Mouse (Mus musculus) neural tube, embryonic 10.5 days (tissue): ENCODE measurements around the gene Itga10.
A peak's percentile ranks its signal among the peaks of the same experiment; 100 is the strongest.
"Not testable (repeated sequence)": the region's sequence is repeated elsewhere in the genome, so short reads cannot be mapped to it uniquely, and the experiment has no call there.

Experiments
- DNase-seq: peaks from one replicate; pipeline ENCODE4 v3.0.0-alpha.2; 2017; ENCODE audit warnings: low spot score; ENCODE audit errors: extremely low spot score

Gene Itga10

DNA sequence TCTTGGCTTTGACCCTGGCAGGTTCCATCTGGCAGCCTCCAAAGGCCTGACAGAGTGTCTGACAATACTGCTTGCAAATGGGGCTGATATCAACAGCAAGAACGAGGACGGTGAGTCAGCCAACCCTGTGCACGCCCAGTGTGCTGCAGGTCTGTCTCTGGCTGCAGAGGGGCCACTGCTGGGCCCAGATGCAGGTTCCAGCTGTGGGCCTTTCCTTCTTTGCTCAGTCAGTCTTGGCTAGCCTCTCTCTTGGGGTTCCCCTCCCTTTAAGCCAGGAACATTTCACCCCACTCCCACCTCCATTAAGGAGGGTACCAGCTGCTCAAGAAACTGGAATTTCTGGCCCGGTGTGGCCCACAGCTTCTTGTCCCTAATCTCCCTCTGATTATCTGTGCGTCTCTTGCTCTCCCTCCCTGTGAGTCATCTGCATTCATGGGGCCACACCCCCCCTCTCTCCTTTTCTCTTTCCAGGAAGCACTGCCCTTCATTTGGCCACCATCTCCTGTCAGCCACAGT is 33.8 kb downstream of the Itga10 start:
- DNase-seq: no peak

DNA sequence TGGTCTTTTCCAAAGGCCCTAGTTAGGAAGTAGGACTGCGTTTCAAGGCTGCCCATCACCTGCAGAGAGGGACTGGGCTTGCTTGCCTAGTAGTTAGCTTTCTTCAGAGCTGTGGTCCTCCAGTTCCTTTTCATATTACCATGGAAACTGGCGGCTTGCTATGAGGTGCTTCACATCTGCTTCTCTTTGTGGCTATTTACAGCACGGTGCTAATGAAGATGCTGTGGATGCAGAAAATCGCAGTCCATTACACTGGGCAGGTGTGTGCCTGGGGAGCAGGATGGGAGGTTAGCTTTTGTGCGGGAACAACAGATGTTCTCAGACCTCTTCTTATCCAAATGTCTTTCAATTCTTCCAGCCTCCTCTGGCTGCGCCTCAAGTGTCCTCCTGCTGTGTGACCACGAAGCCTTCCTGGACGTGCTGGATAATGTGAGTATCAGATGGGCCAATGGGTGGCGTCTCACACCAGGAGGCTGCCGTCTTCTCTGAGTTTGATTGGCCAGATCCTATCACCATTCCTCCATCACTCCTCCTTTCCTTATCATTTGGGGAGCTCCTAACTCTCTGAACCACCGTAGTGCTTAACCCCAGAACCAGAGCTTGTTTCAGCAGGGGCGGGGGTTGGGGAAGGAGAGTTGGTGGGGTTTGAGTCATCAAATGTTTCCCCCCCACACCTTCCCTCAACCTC is 35.0 kb downstream of the Itga10 start:
- no peak for DNase-seq

DNA sequence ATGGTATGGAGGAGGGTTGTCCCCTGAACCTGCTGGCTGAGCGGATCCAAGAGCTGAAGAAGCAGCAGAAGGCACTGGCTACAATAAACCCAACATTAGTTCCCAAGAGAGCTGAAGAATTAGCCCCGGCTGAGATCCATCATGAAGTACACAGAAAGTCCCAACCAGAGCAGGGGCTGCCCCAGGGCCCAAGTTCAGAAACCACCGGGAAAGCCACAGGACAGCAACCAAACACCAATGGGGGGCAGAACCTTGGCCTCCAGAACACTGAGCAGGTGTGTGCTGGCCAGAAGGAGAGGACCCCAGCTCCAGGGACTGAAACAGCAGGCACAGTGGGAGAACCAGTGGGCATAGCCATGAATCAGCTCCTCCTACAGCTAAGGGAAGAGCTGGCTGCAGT is 38.1 kb downstream of the Itga10 start:
- DNase-seq: no peak

DNA sequence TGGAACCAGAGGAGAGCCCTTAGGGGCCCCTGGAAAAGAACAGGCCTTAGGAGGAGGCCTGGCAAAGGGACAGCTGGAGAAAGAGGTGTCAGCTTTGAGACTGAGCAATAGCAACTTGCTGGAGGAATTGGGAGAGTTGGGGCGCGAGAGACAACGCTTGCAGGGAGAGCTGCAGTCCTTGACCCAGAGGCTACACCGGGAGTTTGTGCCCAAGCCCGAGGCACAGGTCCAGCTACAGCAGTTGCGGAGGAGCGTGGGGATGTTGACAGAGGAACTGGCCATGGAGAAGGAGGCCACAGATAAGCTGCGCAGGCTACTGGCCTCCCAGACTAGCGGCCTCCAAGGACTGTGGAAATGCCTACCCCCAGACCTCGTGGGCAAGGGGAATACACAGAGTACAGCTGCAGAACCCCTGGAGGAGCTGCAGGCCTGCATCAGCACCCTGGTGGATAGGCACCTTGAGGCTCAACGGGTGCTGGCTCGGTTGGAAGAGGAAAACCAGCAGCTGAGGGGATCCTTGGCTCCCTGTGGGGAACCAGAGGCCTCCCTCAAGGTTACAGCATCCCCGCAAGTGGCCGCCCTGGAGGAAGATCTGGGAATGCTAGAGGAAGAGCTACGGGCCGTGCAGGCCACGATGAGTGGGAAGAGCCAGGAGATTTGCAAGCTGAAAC is 38.9 kb downstream of the Itga10 start:
- no peak for DNase-seq

DNA sequence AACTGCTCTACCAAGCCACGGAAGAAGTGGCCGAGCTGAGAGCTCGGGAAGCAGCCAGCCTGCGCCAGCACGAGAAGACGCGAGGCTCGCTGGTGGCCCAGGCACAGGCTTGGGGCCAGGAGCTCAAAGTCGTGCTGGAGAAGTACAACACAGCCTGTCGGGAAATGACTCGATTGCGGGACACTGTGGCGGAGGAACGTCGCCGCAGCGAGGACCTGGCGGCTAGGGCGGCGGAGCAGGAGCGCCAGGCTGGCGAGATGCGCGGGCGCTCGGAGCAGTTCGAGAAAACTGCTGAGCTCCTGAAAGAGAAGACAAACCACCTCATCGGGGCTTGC is 39.4 kb downstream of the Itga10 start:
- peak; percentile 32 for DNase-seq

DNA sequence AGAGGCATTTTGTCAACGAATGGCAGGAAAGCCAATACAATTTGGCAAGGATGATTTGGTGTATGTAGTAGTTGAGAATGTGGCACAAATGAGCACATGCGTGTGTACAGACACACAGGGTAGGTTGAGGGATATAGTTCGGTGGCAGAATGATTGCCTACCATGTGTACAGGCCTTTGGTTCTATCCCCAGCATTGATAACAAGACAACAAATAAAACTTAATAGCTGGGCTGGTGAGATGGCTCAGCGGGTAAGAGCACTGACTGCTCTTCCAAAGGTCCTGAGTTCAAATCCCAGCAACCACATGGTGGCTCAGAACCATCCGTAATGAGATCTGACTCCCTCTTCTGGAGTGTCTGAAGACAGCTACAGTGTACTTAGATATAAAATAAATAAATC is 40.7 kb downstream of the Itga10 start:
- DNase-seq: not testable (repeated sequence)

DNA sequence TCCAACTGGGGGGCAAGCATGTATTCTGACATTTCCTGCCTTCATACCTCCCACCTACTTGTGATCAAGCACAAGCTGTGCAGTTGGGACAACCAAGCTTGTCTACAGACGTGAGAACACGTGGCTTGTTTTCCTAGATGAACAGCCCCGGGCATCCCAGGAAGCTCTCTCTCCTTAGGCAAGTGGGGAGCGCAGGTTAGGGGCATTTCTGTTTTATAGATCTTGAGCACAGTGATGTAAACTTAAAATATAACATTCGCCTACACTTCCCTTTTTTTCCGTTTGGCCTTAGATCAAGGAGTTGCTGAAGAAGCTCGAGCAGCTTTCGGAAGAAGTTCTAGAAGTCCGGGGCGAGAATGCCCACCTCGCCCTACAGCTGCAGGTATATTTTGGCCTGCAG is 43.5 kb downstream of the Itga10 start:
- DNase-seq: no peak

DNA sequence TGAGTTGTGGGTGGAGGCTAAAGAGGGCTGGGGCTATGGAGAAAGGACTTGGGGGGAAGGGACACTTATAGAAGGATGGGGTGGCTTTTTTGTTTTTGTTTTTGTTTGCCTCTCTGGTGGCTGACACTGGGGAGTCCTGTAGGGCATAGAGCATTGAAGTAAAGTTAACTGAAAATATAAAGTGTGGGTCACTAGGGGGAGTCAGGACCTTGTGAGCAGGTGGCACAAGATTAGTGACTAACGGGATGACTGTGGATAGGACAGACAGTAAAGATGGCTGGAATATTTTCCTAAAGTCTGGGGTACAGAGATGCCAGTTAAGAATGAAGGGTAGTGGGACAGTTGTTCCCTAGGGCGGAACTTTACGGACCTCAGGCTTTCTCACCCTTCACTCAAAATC is 44.9 kb downstream of the Itga10 start:
- DNase-seq: no peak

DNA sequence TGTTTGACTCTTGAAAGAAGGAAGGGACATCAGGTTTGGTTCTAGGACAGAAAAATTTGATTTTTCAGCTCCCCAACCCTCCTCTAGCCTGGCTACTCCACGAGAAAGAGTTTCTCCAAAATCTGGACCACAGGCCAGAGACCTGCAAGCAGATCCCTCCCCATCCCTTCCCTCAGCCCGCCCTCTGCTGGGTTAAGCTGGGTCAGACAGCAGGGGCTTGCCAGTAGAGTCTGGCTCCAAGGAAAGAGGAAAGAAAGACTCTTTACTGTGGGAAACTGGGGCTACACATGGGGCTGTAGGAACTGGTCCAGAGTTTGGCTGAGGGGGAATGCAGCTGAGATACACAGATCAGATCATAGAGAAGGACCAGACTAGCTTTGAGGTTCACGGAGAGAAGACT is 47.1 kb downstream of the Itga10 start:
- no peak for DNase-seq

DNA sequence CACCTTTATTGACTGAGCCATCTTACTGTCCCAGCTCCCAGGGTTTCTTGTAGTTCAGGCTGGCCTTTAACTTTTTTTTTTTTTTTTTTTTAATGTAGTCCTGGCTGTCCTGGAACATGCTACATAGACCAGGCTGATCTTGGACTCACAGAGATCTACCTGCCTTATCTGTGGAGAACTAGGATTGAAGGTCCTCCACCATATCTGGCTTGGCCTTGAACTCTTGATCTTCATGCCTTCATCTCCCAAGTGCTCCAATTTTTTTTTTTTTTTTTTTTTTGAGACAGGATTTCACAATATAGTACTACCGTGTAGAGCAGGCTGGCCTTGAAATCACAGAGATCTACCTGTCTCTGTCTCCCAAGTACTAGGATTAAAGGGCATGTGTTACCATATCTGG is 48.2 kb downstream of the Itga10 start:
- DNase-seq: no peak

DNA sequence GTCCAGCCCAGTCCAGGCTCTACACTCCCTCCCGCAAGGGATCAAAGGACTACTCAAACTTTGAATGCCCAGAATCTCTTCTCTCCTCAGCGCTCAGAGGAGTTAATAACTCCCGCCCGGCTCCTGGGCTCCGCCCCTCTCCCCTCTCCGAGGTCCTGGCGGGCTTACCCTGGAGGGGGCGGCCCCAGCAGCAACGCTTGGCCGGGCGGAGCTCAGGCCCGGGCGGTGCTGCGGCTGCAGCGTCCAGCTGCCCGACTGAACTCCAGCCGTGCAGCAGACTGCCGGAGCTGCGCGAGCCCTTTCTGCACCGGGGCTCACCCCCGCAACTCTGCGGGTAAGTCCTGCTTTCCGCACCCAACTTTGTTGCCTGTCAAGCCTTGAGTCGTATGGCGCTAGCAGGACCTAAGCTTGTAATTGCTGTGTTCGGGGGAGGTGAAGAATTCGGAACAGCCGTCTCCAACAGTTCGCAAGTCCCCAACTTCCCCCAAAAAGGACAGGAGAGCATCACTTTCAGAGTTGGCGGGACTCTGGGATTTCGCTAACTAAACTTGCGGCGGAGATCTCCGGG is 50.9 kb downstream of the Itga10 start, which contains the start of gene Pias3:
Gene Pias3 (plus strand): TSS at position 187 of the 568 bp plus-strand sequence.
- peak; percentile 81 for DNase-seq

DNA sequence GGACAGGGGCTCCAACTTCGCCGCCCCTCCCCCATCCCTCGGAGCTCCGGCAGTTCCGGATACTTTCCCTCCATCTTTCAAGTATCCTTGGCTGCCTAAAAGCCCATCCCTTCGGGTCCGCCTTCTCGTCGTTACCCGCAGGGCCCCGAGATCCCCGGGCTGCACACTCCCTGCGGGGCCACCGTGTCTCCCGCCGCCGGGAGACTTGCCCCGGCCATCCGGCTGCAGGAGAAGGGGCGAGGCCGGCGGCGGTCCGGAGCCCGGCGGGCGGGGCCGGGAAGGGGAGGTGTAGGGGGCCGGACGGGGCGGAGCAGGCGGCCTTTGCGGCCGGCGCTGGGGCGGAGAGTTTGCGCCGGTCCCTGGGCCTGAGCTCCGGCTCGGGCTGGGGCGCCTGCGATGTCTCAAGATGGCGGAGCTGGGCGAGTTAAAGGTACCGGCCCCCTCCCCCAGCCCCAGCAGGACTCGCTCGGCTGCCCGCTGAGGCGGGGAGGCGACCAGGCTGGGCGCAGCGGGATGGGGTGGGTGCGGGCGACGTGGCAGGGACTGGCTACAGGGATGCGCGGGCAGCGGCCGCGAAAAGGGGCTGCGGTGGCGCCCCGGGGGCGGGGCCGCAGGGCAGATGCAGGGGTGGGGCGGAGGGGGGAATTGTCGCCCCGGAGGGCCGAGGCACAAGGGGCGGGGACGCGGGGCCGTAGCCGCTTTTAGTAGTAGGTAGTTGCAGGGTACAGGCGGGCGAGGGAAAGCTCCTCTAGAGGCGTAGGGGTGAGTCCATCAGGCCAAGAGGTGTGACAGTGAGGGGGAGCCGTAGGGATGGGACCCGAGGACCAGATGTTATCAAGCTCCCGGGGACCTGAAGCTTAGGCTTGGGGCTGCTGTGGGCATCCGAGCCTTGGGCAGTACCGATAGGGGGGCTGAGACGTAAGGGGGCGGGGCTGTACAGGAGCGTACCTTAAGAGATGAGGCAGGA is 51.7 kb downstream of the Itga10 start:
- DNase-seq: peak; percentile 91

DNA sequence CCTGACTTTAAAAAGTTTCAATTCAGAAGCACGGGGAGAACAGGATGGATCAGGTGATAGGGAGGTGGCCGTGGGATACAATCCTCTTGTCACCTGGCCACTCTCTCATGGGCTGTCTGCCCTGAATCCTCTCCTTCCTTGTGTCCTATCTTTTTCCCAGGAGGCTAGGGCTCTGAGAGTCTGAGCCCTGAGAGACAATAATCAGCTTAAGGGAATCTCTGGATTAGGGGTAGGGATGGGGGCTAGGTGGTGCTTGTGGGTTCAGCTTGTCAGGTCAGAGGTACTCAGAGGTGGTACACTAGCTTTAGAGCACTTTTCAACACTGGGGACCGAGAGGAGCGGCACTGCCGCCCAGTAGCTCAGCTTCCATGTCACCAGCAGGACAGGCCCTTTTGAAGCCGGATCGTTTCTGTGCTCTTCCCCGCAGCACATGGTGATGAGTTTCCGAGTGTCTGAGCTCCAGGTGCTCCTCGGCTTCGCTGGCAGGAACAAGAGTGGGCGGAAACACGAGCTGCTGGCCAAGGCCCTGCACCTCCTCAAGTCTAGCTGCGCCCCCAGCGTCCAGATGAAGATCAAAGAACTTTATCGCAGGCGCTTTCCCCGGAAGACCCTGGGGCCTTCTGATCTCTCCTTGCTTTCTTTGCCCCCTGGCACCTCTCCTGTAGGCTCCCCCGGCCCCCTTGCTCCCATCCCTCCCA is 53.8 kb downstream of the Itga10 start:
- DNase-seq: no peak

DNA sequence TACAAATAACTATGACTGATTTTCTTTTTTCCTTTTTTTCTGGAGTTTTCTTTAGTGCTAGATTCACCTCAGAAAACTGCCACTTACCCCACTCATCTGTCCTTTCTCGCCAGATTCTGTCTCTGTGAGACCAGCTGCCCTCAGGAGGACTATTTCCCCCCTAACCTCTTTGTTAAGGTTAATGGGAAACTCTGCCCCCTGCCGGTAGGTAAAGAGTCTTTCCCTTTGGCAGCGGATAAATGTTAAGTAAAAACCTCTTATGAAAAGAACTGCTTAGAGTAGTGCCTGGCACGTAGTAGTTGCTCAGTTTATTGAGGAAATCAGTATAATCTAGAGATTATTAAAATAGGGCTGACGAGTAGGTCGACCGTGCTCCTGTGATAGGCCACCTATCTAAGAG is 55.0 kb downstream of the Itga10 start:
- DNase-seq: no peak

DNA sequence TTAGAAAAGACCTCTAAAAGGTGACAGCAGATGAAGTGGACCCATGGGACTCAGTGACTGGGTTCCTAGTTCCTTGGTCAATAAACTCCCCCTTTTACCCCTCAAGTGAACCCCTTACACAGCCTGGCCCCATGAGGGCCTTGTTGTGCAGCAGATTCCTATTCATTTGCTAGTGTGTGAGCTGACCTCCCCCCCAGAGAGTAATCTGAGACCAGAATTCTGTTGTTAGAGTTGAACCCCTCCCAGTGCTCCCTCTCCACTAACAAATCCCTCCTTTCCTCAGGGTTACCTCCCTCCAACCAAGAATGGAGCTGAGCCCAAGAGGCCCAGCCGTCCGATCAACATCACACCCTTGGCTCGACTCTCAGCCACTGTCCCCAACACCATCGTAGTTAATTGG is 55.6 kb downstream of the Itga10 start:
- no peak for DNase-seq

DNA sequence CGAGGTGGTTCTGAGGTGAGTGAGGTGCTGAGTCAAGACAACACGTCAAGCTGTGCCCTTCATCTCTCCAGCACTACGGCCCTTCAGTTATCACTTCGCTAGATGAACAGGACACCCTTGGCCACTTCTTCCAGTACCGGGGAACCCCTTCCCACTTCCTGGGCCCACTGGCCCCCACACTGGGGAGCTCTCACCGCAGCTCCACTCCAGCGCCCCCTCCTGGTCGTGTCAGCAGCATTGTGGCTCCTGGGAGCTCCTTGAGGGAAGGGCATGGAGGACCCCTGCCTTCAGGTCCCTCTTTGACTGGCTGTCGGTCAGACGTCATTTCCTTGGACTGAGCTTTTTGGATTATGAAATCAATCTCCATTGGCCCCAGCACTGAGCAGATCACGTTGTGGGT is 59.4 kb downstream of the Itga10 start:
- no peak for DNase-seq

DNA sequence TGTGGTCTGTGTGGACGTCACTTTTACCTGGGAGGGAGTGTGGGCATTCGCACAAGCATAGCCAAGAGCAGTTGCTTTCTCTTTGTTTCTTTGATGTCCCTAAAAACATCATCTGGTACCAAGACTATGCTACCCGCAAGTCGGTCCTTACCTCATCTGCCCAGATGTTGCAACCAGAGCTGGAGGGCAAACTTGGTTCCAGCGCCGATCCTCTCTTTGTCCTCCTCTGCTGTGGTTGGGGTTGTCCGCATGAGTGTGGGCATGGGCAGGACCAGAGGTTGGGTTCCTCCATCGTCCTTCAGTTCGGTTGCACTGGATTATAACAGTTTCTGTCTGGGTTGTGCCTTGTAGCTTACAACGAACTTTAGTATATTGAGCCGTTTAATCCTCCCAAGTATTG is 60.8 kb downstream of the Itga10 start:
- DNase-seq: no peak

DNA sequence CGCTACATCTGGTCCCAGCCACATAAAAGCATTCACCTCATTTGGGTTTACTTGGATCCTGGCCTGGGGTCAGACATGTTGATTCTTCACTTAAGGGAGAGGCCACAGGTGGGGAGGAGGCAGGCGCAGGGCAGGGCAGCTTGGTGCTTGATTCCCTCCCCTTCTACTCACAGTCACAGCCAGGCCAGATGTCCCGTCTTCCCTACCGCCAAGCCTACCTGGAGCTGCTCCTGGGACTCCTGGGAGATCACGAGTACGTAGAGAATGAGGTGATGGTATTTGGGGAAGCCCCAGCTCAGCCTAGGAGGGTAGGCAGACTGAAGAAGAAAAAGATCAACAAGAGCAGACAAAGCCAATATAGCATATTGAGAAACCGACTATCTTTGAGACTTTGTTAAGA is 61.6 kb downstream of the Itga10 start:
- no peak for DNase-seq

DNA sequence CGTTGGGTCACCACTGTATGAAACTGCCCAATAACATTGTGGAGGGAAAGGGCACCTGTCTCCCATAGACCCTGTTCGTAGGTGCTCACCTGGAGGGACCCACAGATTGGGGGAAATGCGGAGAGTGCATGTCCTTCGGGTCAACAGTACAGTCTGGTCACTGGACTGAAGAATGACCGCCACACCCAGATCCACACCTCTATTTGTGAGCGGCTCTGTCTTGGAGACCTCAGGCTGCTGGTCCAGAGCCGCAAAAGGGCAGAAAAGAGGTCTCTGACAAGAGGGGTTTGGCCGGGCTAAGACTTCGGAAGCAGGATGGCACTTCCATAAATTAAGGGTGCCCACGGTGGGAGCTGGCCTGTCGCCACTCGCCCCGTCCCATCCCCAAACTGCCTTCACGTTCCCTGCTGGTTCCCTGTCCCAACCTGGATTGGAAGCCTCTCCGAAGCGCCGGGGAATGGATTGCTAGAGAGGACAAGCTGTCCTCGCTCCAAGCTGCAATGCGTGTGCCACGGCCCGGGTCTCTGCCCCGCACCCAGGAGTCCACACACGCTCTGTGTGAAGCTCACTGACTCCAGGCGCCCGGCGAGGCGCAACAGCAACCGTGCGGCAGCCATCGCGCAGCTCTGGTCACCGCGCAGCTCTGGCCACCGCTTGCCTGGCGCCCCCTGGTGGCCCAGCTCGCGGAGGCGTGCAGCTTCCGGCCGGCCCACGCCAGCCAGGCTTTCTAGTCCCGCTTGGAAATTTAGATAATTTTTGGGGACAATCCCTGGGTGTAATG is 62.7 kb downstream of the Itga10 start, which contains the start of gene Nudt17:
Gene Nudt17 (minus strand): TSS at position 660 of the 781 bp plus-strand sequence.
- DNase-seq: peak; percentile 84

DNA sequence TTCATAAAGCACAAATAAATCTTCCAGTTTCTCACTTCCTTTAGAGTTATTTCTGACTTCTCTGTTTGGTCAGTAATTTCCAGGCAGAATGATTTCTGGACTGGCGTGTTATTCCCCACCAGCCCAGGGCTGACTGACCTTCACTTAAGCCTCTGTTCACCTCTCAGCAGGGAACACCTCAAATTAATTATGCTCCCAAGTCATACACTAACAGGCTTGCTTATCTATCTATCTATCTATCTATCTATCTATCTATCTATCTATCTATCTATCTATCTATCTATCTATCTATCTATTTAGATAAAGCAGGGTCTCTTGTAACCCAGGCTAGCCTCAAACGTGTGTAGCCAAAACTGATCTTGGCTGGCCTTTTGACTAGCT is 63.3 kb downstream of the Itga10 start:
- no peak for DNase-seq
